ENCODE assay signal across 9 mouse cellular contexts in genomic region chr1:37122306-37122705, GRCm38 (mm10).
DNase-seq lines count a peak whose midpoint lies in the region; ATAC-seq and TF ChIP-seq lines count a peak whose summit lies in the region.
"Had no signal": no experiment of that assay in that cellular context is flagged by ENCODE, and none has a peak within 500 bp of the region (broad histone marks: within the 10 kb centered on the region; RNA-seq: fewer than 3 reads in every experiment).

No protein-coding gene starts in this region.

- TF ChIP-seq EP300 in liver, postnatal 0 days (IDR thresholded peaks at IDR 0.05; ENCODE audit: low read depth): no peak
- TF ChIP-seq EP300 in lung, postnatal 0 days (IDR thresholded peaks at IDR 0.05): no peak

- DNase-seq in layer of hippocampus, adult 2 months (ENCODE audit: low spot score in 2 of 2): no peak
- DNase-seq in layer of hippocampus, adult 9-10 months (ENCODE audit: low spot score): no peak
- DNase-seq in embryo, embryonic 10 days (ENCODE audit: low spot score): peak; percentile 40
- DNase-seq in gastrocnemius, postnatal 25 days: peak; percentile 79
- DNase-seq in midbrain, postnatal 0 days (ENCODE audit: low spot score): peak; percentile 75
- DNase-seq in liver, postnatal 0 days: no peak
- no peak for DNase-seq in right cerebral cortex, postnatal 14 days
- no peak for DNase-seq in lung, postnatal 0 days (ENCODE audit: low spot score)

- H3K4me2 ChIP-seq in midbrain, postnatal 0 days (ENCODE audit: low read depth, low read length, poor library complexity, severe bottlenecking): no peak overlapping the region
- H3K4me2 ChIP-seq in liver, postnatal 0 days (ENCODE audit: low read depth, low read length): no peak overlapping the region
- no peak overlapping the region for H3K4me2 ChIP-seq in lung, postnatal 0 days (replicated peaks; ENCODE audit: low read depth, low read length)
- H3K4me2 ChIP-seq: heart, embryonic 13.5 days had no signal

- 18% methylated on average over 4 of the region's 4 CpGs for WGBS in midbrain, postnatal 0 days
- WGBS in liver, postnatal 0 days (ENCODE audit: insufficient replicate concordance): 58% methylated on average over 4 of the region's 4 CpGs
- 51% methylated on average over 4 of the region's 4 CpGs for WGBS in lung, postnatal 0 days

- peak overlapping the region; percentile 64 for H3K27ac ChIP-seq in layer of hippocampus, adult 2 months
- H3K27ac ChIP-seq in midbrain, postnatal 0 days (ENCODE audit: low read depth, low read length): peak overlapping the region; percentile 60
- H3K27ac ChIP-seq in liver, postnatal 0 days (ENCODE audit: low read depth): no peak overlapping the region
- H3K27ac ChIP-seq in lung, postnatal 0 days (ENCODE audit: low read length): no peak overlapping the region
- H3K27ac ChIP-seq: heart, embryonic 13.5 days had no signal

- no peaks in the 10 kb centered on the region for H3K36me3 ChIP-seq in midbrain, postnatal 0 days (ENCODE audit: insufficient read depth, low read length)
- no peaks in the 10 kb centered on the region for H3K36me3 ChIP-seq in liver, postnatal 0 days (replicated peaks; ENCODE audit: insufficient read depth, low read length)
- no peaks in the 10 kb centered on the region for H3K36me3 ChIP-seq in lung, postnatal 0 days (ENCODE audit: insufficient read depth, low read length)
- H3K36me3 ChIP-seq: heart, embryonic 13.5 days had no signal

- no peak for TF ChIP-seq CTCF in layer of hippocampus, adult 2 months (conservative IDR thresholded peaks at IDR 0.05)
- no peak for TF ChIP-seq CTCF in midbrain, postnatal 0 days (IDR thresholded peaks at IDR 0.05)
- no peak for TF ChIP-seq CTCF in liver, postnatal 0 days (IDR thresholded peaks at IDR 0.05; ENCODE audit: low read depth)
- no peak for TF ChIP-seq CTCF in lung, postnatal 0 days (IDR thresholded peaks at IDR 0.05)

- no peak overlapping the region for H3K4me3 ChIP-seq in layer of hippocampus, adult 2 months
- no peak overlapping the region for H3K4me3 ChIP-seq in midbrain, postnatal 0 days (ENCODE audit: low read depth, low read length)
- no peak overlapping the region for H3K4me3 ChIP-seq in liver, postnatal 0 days (ENCODE audit: low read depth, low read length)
- no peak overlapping the region for H3K4me3 ChIP-seq in lung, postnatal 0 days (ENCODE audit: low read depth, low read length)
- H3K4me3 ChIP-seq: heart, embryonic 13.5 days had no signal

- no peaks in the 10 kb centered on the region for H3K9me3 ChIP-seq in midbrain, postnatal 0 days (ENCODE audit: low read length)
- H3K9me3 ChIP-seq in liver, postnatal 0 days (ENCODE audit: low read length): no peaks in the 10 kb centered on the region
- H3K9me3 ChIP-seq in lung, postnatal 0 days (ENCODE audit: low read length): no peaks in the 10 kb centered on the region
- H3K9me3 ChIP-seq: heart, embryonic 13.5 days had no signal

- no peak overlapping the region for H3K9ac ChIP-seq in midbrain, postnatal 0 days (replicated peaks; ENCODE audit: low read length, poor library complexity, severe bottlenecking)
- no peak overlapping the region for H3K9ac ChIP-seq in liver, postnatal 0 days (replicated peaks)
- no peak overlapping the region for H3K9ac ChIP-seq in lung, postnatal 0 days (replicated peaks; ENCODE audit: low read depth)
- H3K9ac ChIP-seq: heart, embryonic 13.5 days had no signal

- peak; percentile 68 for ATAC-seq in midbrain, postnatal 0 days (ENCODE audit: low FRiP score)
- ATAC-seq in liver, postnatal 0 days: no peak
- ATAC-seq in lung, postnatal 0 days: no peak

- H3K4me1 ChIP-seq in midbrain, postnatal 0 days (ENCODE audit: insufficient read depth, low read length): no peaks in the 10 kb centered on the region; the same call in 1 of the 2 replicates
- H3K4me1 ChIP-seq in liver, postnatal 0 days (ENCODE audit: insufficient read depth): no peaks in the 10 kb centered on the region
- no peaks in the 10 kb centered on the region for H3K4me1 ChIP-seq in lung, postnatal 0 days (ENCODE audit: insufficient read depth, low read depth, low read length)
- H3K4me1 ChIP-seq: heart, embryonic 13.5 days had no signal

- no peaks in the 10 kb centered on the region for H3K27me3 ChIP-seq in midbrain, postnatal 0 days (ENCODE audit: insufficient read depth, low read length)
- H3K27me3 ChIP-seq in liver, postnatal 0 days (ENCODE audit: insufficient read depth, low read length): no peaks in the 10 kb centered on the region
- no peaks in the 10 kb centered on the region for H3K27me3 ChIP-seq in lung, postnatal 0 days (replicated peaks; ENCODE audit: insufficient read depth, low read length)
- H3K27me3 ChIP-seq: heart, embryonic 13.5 days had no signal

Comparison
In these comparisons a context has a peak if more than half of its experiments do, and no peak if none do; other contexts are left out.
1. DNase-seq: peak in embryo, embryonic 10 days (single experiment), gastrocnemius, postnatal 25 days (single experiment) and midbrain, postnatal 0 days (single experiment); none in layer of hippocampus, adult 2 months (0 of 2), layer of hippocampus, adult 9-10 months (single experiment), liver, postnatal 0 days (single experiment), right cerebral cortex, postnatal 14 days (single experiment) and lung, postnatal 0 days (single experiment).
2. H3K27ac ChIP-seq: peak in layer of hippocampus, adult 2 months (single experiment) and midbrain, postnatal 0 days (single experiment); none in liver, postnatal 0 days (single experiment) and lung, postnatal 0 days (single experiment).